Mouse (Mus musculus): ENCODE data around the gene Gm7951.
"Not testable (repeated sequence)": the region's sequence is repeated elsewhere in the genome, so short reads cannot be mapped to it uniquely, and the experiment has no call there.

Gene Gm7951

GRCm38 (mm10) chr14:42117269-42117668, at the start of gene Gm7951:
Gm7951 (minus strand) TSS chr14:42117369.
- not testable (repeated sequence) for DNase-seq

GRCm38 (mm10) chr14:42162522-42162921, 45.4 kb upstream of the Gm7951 start, which contains the start of gene Gm17027:
Gm17027 (minus strand) TSS chr14:42162622.
- not testable (repeated sequence) for DNase-seq

GRCm38 (mm10) chr14:42134571-42134970, 17.4 kb upstream of the Gm7951 start:
- peak; percentile 1 for DNase-seq

- peak; percentile 1 for DNase-seq
Measured at GRCm38 (mm10) chr14:42133806-42134205, 16.6 kb upstream of the Gm7951 start.
